Mouse (Mus musculus): ENCODE data around the gene Metap1. TPM values are rescaled to one million over a fixed set of nuclear protein-coding genes. Genes with fewer than 3 reads are reported as not detected.
A peak's percentile ranks its signal among the peaks of the same experiment; 100 is the strongest.
"Not testable (repeated sequence)": the region's sequence is repeated elsewhere in the genome, so short reads cannot be mapped to it uniquely, and the experiment has no call there.

Metap1 gene
- polyA plus RNA-seq, 1 experiment from 2014 or later: 47.0 TPM

GRCm38 (mm10) chr3:138495166-138496145 lies 6.1 kb upstream of the Metap1 start:
- Histone ChIP-seq H3K27me3 (no peaks in the 10 kb centered on the region), H3K36me3 (replicated peaks) (no peaks in the 10 kb centered on the region), H3K4me3 (replicated peaks) (no peak overlapping the region), H3K27ac (no peak overlapping the region), H3K9ac (no peak overlapping the region), H3K4me1 (peaks cover 7% of the 10 kb centered on the region; the same call in 1 of the 2 replicates), H3K9me3 (no peaks in the 10 kb centered on the region), H3K4me2 (no peak overlapping the region)
- ATAC-seq (ENCODE audit: low FRiP score): no peak
- WGBS: 87% methylated on average over 11 of the region's 11 CpGs

- Histone ChIP-seq H3K4me3 (replicated peaks) (no peak overlapping the region), H3K4me2 (no peak overlapping the region), H3K9me3 (no peaks in the 10 kb centered on the region), H3K9ac (no peak overlapping the region), H3K36me3 (replicated peaks) (no peaks in the 10 kb centered on the region), H3K4me1 (no peaks in the 10 kb centered on the region; the same call in 1 of the 2 replicates), H3K27ac (no peak overlapping the region), H3K27me3 (no peaks in the 10 kb centered on the region)
- WGBS: 67% methylated on average over 1 of the region's 1 CpGs
- no peak for ATAC-seq (ENCODE audit: low FRiP score)
Measured at GRCm38 (mm10) chr3:138494565-138494964, 5.2 kb upstream of the Metap1 start.

GRCm38 (mm10) chr3:138493668-138494067 lies 4.4 kb upstream of the Metap1 start:
- Histone ChIP-seq H3K9ac (no peak overlapping the region), H3K9me3 (no peaks in the 10 kb centered on the region), H3K27me3 (no peaks in the 10 kb centered on the region), H3K4me1 (peaks cover under 1% of the 10 kb centered on the region; the same call in 1 of the 2 replicates), H3K36me3 (replicated peaks) (no peaks in the 10 kb centered on the region), H3K27ac (no peak overlapping the region), H3K4me2 (no peak overlapping the region), H3K4me3 (replicated peaks) (no peak overlapping the region)
- ATAC-seq (ENCODE audit: low FRiP score): no peak
- 88% methylated on average over 3 of the region's 3 CpGs for WGBS

DNA sequence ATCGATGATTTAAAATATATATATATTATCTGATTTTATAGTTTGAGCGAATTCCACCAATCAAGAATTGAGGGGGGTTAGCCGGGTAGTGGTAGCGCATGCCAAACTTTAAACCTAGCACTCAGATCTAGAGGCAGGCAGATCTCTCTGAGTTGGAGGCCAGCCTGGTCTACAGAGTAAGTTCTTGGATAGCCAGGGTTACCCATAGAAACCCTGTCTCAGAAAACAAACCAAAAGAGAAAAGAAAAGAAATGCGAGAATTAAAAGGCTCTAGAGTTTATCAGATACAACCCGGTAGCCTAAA lies 671 bp upstream of the Metap1 start:
- WGBS: 26% methylated on average over 6 of the region's 6 CpGs
- H3K36me3 ChIP-seq (replicated peaks): peaks cover 10% of the 10 kb centered on the region
- no peaks in the 10 kb centered on the region for H3K9me3 ChIP-seq
- no peaks in the 10 kb centered on the region for H3K27me3 ChIP-seq
- peak overlapping the region; percentile 68 for H3K4me2 ChIP-seq
- ATAC-seq (ENCODE audit: low FRiP score): peak; percentile 15; the same call in 1 of the 2 replicates
- peak overlapping the region; percentile 49 for H3K9ac ChIP-seq
- H3K4me3 ChIP-seq (replicated peaks): peak overlapping the region; percentile 92
- H3K27ac ChIP-seq: no peak overlapping the region
- H3K4me1 ChIP-seq: peaks cover 11% of the 10 kb centered on the region

- H3K36me3 ChIP-seq (replicated peaks): peaks cover 16% of the 10 kb centered on the region
- H3K4me3 ChIP-seq (replicated peaks): peak overlapping the region; percentile 92
- H3K9me3 ChIP-seq: no peaks in the 10 kb centered on the region
- no peaks in the 10 kb centered on the region for H3K27me3 ChIP-seq
- peak overlapping the region; percentile 68 for H3K4me2 ChIP-seq
- H3K27ac ChIP-seq: peak overlapping the region; percentile 74
- under 1% methylated on average over 58 of the region's 61 CpGs for WGBS
- peak; percentile 54; the same call in 1 of the 2 replicates for ATAC-seq (ENCODE audit: low FRiP score)
- peak overlapping the region; percentile 93 for H3K9ac ChIP-seq
- peaks cover 11% of the 10 kb centered on the region for H3K4me1 ChIP-seq
Measured at GRCm38 (mm10) chr3:138488584-138489326, 560 bp downstream of the Metap1 start.

- WGBS: 90% methylated on average over 2 of the region's 2 CpGs
- ATAC-seq (ENCODE audit: low FRiP score): no peak
- Histone ChIP-seq H3K4me2 (no peak overlapping the region), H3K27me3 (no peaks in the 10 kb centered on the region), H3K9ac (no peak overlapping the region), H3K4me1 (peaks cover 12% of the 10 kb centered on the region), H3K4me3 (replicated peaks) (no peak overlapping the region), H3K27ac (no peak overlapping the region), H3K9me3 (no peaks in the 10 kb centered on the region), H3K36me3 (replicated peaks) (peaks cover 34% of the 10 kb centered on the region)
Measured at GRCm38 (mm10) chr3:138483240-138483639, 6.1 kb downstream of the Metap1 start.

- Histone ChIP-seq H3K4me3 (replicated peaks) (no peak overlapping the region), H3K9me3 (no peaks in the 10 kb centered on the region), H3K27ac (0 out of 2 replicates have a peak overlapping the region, but pooled peaks have one; percentile 25), H3K4me2 (no peak overlapping the region), H3K4me1 (peaks cover 5% of the 10 kb centered on the region; the same call in 1 of the 2 replicates), H3K9ac (no peak overlapping the region), H3K36me3 (replicated peaks) (peaks cover 34% of the 10 kb centered on the region), H3K27me3 (no peaks in the 10 kb centered on the region)
- no peak for ATAC-seq (ENCODE audit: low FRiP score)
- 61% methylated on average over 14 of the region's 14 CpGs for WGBS
Measured at GRCm38 (mm10) chr3:138481526-138482284, 7.6 kb downstream of the Metap1 start.

- no peaks in the 10 kb centered on the region for H3K27me3 ChIP-seq
- H3K9ac ChIP-seq: no peak overlapping the region
- no peak overlapping the region for H3K4me2 ChIP-seq
- peaks cover 28% of the 10 kb centered on the region for H3K36me3 ChIP-seq (replicated peaks)
- H3K4me1 ChIP-seq: peaks cover 5% of the 10 kb centered on the region; the same call in 1 of the 2 replicates
- 95% methylated on average over 8 of the region's 8 CpGs for WGBS
- H3K9me3 ChIP-seq: no peaks in the 10 kb centered on the region
- no peak for ATAC-seq (ENCODE audit: low FRiP score)
- H3K27ac ChIP-seq: no peak overlapping the region
- H3K4me3 ChIP-seq (replicated peaks): no peak overlapping the region
Measured at GRCm38 (mm10) chr3:138479489-138479888, 9.8 kb downstream of the Metap1 start.

DNA sequence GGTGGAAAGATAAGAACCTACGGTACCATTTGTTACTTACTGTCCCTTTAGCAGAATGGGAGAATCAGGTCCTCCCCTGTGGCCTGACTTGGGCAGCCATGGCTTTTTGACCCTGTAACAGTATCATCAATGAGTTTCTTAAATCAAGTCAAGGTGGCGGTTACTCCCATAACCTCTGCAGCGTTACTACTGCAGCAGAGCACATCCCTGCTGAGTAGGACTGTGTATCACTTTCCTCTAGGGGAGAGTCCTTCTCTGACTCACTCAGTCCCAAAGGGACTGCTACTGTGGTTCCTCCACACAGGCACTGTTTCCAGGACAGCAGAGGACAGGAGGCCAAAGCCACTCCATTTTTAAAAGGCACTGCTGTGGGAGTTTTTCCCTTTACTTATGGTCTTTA lies 18.2 kb downstream of the Metap1 start:
- Histone ChIP-seq H3K36me3 (replicated peaks) (peaks cover 67% of the 10 kb centered on the region), H3K27me3 (no peaks in the 10 kb centered on the region), H3K9me3 (no peaks in the 10 kb centered on the region), H3K9ac (no peak overlapping the region), H3K4me2 (no peak overlapping the region), H3K4me3 (replicated peaks) (no peak overlapping the region), H3K27ac (no peak overlapping the region), H3K4me1 (no peaks in the 10 kb centered on the region)
- ATAC-seq (ENCODE audit: low FRiP score): no peak
- WGBS: 93% methylated on average over 3 of the region's 3 CpGs

- not testable (repeated sequence) for H3K9ac ChIP-seq; H3K4me3 ChIP-seq (replicated peaks); H3K4me2 ChIP-seq; ATAC-seq (ENCODE audit: low FRiP score); H3K27ac ChIP-seq; H3K9me3 ChIP-seq; H3K27me3 ChIP-seq; H3K4me1 ChIP-seq
- peaks cover 80% of the 10 kb centered on the region for H3K36me3 ChIP-seq (replicated peaks)
- 92% methylated on average over 1 of the region's 1 CpGs for WGBS
Measured at GRCm38 (mm10) chr3:138466656-138467055, 22.7 kb downstream of the Metap1 start.

DNA sequence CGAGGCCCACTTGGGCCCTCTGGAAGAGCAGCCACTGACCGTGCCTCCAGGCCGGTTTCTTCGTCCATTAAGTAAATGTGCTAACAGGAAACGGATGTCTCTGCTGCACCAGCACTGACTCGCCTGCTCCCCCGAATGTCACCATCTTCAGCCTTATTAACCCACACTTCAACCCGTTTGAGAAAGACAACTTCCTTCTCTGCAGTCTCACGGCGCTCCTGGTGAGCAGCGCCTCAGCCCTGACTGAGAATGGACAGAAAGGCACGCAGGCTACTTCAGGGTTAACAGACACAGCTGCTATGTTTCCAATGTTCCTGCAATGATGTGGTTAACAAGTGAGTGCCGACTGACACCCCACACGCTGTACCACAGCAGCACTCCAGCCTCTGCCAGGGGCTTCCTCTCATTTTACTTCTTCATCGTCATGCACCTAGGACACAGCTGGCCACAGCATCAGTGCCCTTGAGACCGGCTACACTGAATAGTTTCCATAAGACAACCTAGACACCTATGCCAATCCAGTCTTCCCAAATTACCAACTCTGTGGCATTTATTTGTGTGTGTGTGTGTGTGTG lies 24.7 kb downstream of the Metap1 start:
- Histone ChIP-seq H3K4me1 (no peaks in the 10 kb centered on the region), H3K4me3 (replicated peaks) (no peak overlapping the region), H3K27me3 (no peaks in the 10 kb centered on the region), H3K27ac (no peak overlapping the region), H3K9me3 (no peaks in the 10 kb centered on the region), H3K9ac (no peak overlapping the region), H3K36me3 (replicated peaks) (peaks cover 83% of the 10 kb centered on the region), H3K4me2 (no peak overlapping the region)
- WGBS: 88% methylated on average over 16 of the region's 16 CpGs
- no peak for ATAC-seq (ENCODE audit: low FRiP score)
